Mouse (Mus musculus) inflammation-experienced regulatory T-cells, adult 16 weeks (primary cell): ENCODE results near the gene Tfap4. TPM values are rescaled to one million over a fixed set of nuclear protein-coding genes. Genes with fewer than 3 reads are reported as not detected.

Experiments
- polyA plus RNA-seq: library from polyadenylated mRNA; unstranded; fragments of 100-300 nt; shearing (Covaris generic); gene quantifications from one replicate; pipeline ENCODE4 v1.2.1, GENCODE M21; 2017

Gene Tfap4
- polyA plus RNA-seq = 2.3 TPM

GRCm38 (mm10) chr16:4559715-4560144 is at the start of gene Tfap4:
Tfap4 (minus strand) TSS chr16:4559854.

GRCm38 (mm10) chr16:4593971-4594813 is 34.5 kb upstream of the Tfap4 start, which contains the start of gene Glis2:
Glis2 (plus strand) TSS chr16:4594713.

GRCm38 (mm10) chr16:4541501-4542198 is 18.0 kb downstream of the Tfap4 start, which contains the start of gene Srl:
Srl (minus strand) TSS chr16:4541816.

Other genes with a start within 250 kb of the Tfap4 start
- 0.68 TPM for gene Adcy9, start 139.4 kb downstream of the Tfap4 start, polyA plus RNA-seq
- gene Srl, start 18.0 kb downstream of the Tfap4 start, polyA plus RNA-seq = 0.89 TPM
- gene Glis2, start 34.9 kb upstream of the Tfap4 start, polyA plus RNA-seq = 0.50 TPM
- gene Pam16, start 65.1 kb upstream of the Tfap4 start, polyA plus RNA-seq = 17.0 TPM
- 0.96 TPM for gene Vasn, start 80.1 kb upstream of the Tfap4 start, polyA plus RNA-seq
- gene Dnaja3, start 80.1 kb upstream of the Tfap4 start, polyA plus RNA-seq = 68.3 TPM
- 180 TPM for gene Coro7, start 119.9 kb upstream of the Tfap4 start, polyA plus RNA-seq
- 9.6 TPM for gene Nmral1, start 159.5 kb upstream of the Tfap4 start, polyA plus RNA-seq
- gene Hmox2, start 166.5 kb upstream of the Tfap4 start, polyA plus RNA-seq = 104 TPM
- gene Cdip1, start 230.4 kb upstream of the Tfap4 start, polyA plus RNA-seq = 45.5 TPM